Mouse (Mus musculus) heart, embryonic 14.5 days (tissue): ENCODE measurements around the gene Sgsm2. TPM values are rescaled to one million over a fixed set of nuclear protein-coding genes. Genes with fewer than 3 reads are reported as not detected.

ENCODE experiments used
- ATAC-seq: fragments of 200-750 bp; cut with Nextera tagmentation; 2 replicates; pipeline ENCODE4 v1.8.0; 2017; ENCODE audit warnings: low read depth, moderate TSS enrichment; ENCODE audit not compliant: insufficient number of reproducible peaks, insufficient read depth, low FRiP score
- H3K27ac ChIP-seq, 2 experiments: fragments of 200-500 bp in 1 of 2; fragments of 300-500 bp in 1 of 2; sonication (generic) in 1 of 2; replicated peaks in 1 of 2; 2 replicates each; pipeline ENCODE4 v1.5.1; 2012 to 2014; ENCODE audit warnings: low read depth in 2 of 2, low read length in 2 of 2, control low read depth in 1 of 2, mild to moderate bottlenecking in 1 of 2, mixed read lengths in 1 of 2; ENCODE audit not compliant: control insufficient read depth in 1 of 2, insufficient read depth in 1 of 2
- H3K27me3 ChIP-seq: fragments of 300-500 bp; sonication (generic); 2 replicates; pipeline ENCODE4 v1.6.1; 2014; ENCODE audit warnings: mild to moderate bottlenecking, low read length, control low read depth; ENCODE audit not compliant: control insufficient read depth, insufficient read depth
- H3K36me3 ChIP-seq: fragments of 300-500 bp; sonication (generic); 2 replicates; pipeline ENCODE4 v1.6.1; 2014; ENCODE audit warnings: mild to moderate bottlenecking, control low read depth, low read length, mixed read lengths; ENCODE audit not compliant: control insufficient read depth, insufficient read depth
- H3K4me1 ChIP-seq, 2 experiments: fragments of 200-500 bp in 1 of 2; fragments of 300-500 bp in 1 of 2; sonication (generic) in 1 of 2; 2 replicates each; pipeline ENCODE4 v1.6.1; 2012 to 2014; ENCODE audit warnings: low read length in 2 of 2, control low read depth in 1 of 2, mixed read lengths in 1 of 2; ENCODE audit not compliant: control insufficient read depth in 2 of 2, insufficient read depth in 2 of 2
- H3K4me2 ChIP-seq: fragments of 300-500 bp; sonication (generic); 2 replicates; pipeline ENCODE4 v1.6.1; 2014; ENCODE audit warnings: mild to moderate bottlenecking, low read length
- H3K4me3 ChIP-seq, 2 experiments: fragments of 200-500 bp in 1 of 2; fragments of 300-500 bp in 1 of 2; sonication (generic) in 1 of 2; 2 replicates each; pipeline ENCODE4 v1.5.1; 2012 to 2014; ENCODE audit warnings: low read length in 2 of 2, mild to moderate bottlenecking in 2 of 2, control low read depth in 1 of 2, low read depth in 1 of 2, moderate library complexity in 1 of 2; ENCODE audit not compliant: control insufficient read depth in 1 of 2, insufficient read depth in 1 of 2
- H3K9ac ChIP-seq: fragments of 300-500 bp; sonication (generic); 2 replicates; pipeline ENCODE4 v1.6.1; 2014; ENCODE audit warnings: mild to moderate bottlenecking, low read length
- H3K9me3 ChIP-seq: fragments of 300-500 bp; sonication (generic); 2 replicates; pipeline ENCODE4 v1.6.1; 2016; ENCODE audit warnings: low read length, control low read depth; ENCODE audit not compliant: control insufficient read depth
- WGBS: fragments of 180-500 bp; shearing (Covaris S2); extraction: QIAGEN DNeasy Blood & Tissue Kit; methylation state at CpG from one replicate; pipeline ENCODE4 v1.1.7; 2014; 5-methylcytosine and 5-hydroxymethylcytosine counted together
- polyA plus RNA-seq: library from polyadenylated mRNA; unstranded; fragments of >200 nt; fragmentation: Nextera tagmentation; extraction: Ambion mirVana; gene quantifications from 2 replicates; pipeline ENCODE4 v1.2.1, GENCODE M21; 2014

Sgsm2 gene
- polyA plus RNA-seq: 4.9 and 5.3 TPM in 2 replicates

- Histone ChIP-seq H3K4me2 (peak within 1 kb of the TSS; percentile 96), H3K9ac (peak within 1 kb of the TSS; percentile 84), H3K27me3 (no peaks in the 10 kb centered on the region), H3K4me1 (peaks cover 0 to 15% of the 10 kb centered on the region in 2 experiments; a peak in 3 of 4 replicates), H3K27ac (peak within 1 kb of the TSS; percentile 68 to 81), H3K4me3 (peak within 1 kb of the TSS; percentile 88 to 91), H3K9me3 (no peaks in the 10 kb centered on the region), H3K36me3 (peaks cover 30% of the 10 kb centered on the region)
- peak; percentile 57 for ATAC-seq
- 1% methylated on average over 67 of the region's 74 CpGs for WGBS
These were observed at the start of gene Sgsm2 for GRCm38 (mm10) chr11:74896901-74897677. Gene Sgsm2 (minus strand): TSS chr11:74897060.

GRCm38 (mm10) chr11:74946348-74946747 lies 49.5 kb upstream of the Sgsm2 start:
- Histone ChIP-seq H3K4me3 (no peak overlapping the region), H3K27me3 (no peaks in the 10 kb centered on the region), H3K4me1 (no peaks in the 10 kb centered on the region), H3K4me2 (no peak overlapping the region), H3K9me3 (no peaks in the 10 kb centered on the region), H3K36me3 (peaks cover 68% of the 10 kb centered on the region), H3K27ac (no peak overlapping the region), H3K9ac (no peak overlapping the region)
- WGBS: 70% methylated on average over 3 of the region's 3 CpGs
- ATAC-seq: 0 out of 2 replicates have a peak, but pooled peaks have one; percentile 17

GRCm38 (mm10) chr11:74930391-74930790 lies 33.5 kb upstream of the Sgsm2 start:
- no peak overlapping the region for H3K27ac ChIP-seq
- no peak overlapping the region for H3K9ac ChIP-seq
- H3K27me3 ChIP-seq: no peaks in the 10 kb centered on the region
- WGBS: 93% methylated on average over 7 of the region's 7 CpGs
- no peak for ATAC-seq
- H3K4me3 ChIP-seq: no peak overlapping the region
- peaks cover 0 to 13% of the 10 kb centered on the region in 2 experiments; a peak in 2 of 4 replicates for H3K4me1 ChIP-seq
- no peaks in the 10 kb centered on the region for H3K9me3 ChIP-seq
- H3K4me2 ChIP-seq: no peak overlapping the region
- H3K36me3 ChIP-seq: peaks cover 57% of the 10 kb centered on the region

GRCm38 (mm10) chr11:74929111-74929510 lies 32.3 kb upstream of the Sgsm2 start:
- ATAC-seq: no peak
- Histone ChIP-seq H3K9me3 (no peaks in the 10 kb centered on the region), H3K4me1 (peaks cover 0 to 20% of the 10 kb centered on the region in 2 experiments; a peak in 2 of 4 replicates), H3K4me3 (no peak overlapping the region), H3K27ac (no peak overlapping the region), H3K36me3 (peaks cover 44% of the 10 kb centered on the region), H3K4me2 (no peak overlapping the region), H3K9ac (no peak overlapping the region), H3K27me3 (no peaks in the 10 kb centered on the region)
- WGBS: 92% methylated on average over 4 of the region's 4 CpGs

GRCm38 (mm10) chr11:74927236-74927725 lies 30.4 kb upstream of the Sgsm2 start:
- peaks cover 26% of the 10 kb centered on the region for H3K36me3 ChIP-seq
- H3K27me3 ChIP-seq: no peaks in the 10 kb centered on the region
- H3K4me1 ChIP-seq: peaks cover 0 to 20% of the 10 kb centered on the region in 2 experiments; a peak in 2 of 4 replicates
- H3K9me3 ChIP-seq: no peaks in the 10 kb centered on the region
- 88% methylated on average over 2 of the region's 2 CpGs for WGBS
- ATAC-seq: no peak
- 0 out of 4 replicates have a peak overlapping the region, but pooled peaks of 1 of the 2 experiments have one; percentile 98 for H3K27ac ChIP-seq
- H3K4me3 ChIP-seq: peak overlapping the region in 1 of 2 experiments; percentile 88; a peak in 2 of 4 replicates
- H3K9ac ChIP-seq: peak overlapping the region; percentile 95
- H3K4me2 ChIP-seq: peak overlapping the region; percentile 73

GRCm38 (mm10) chr11:74926388-74927005 lies 29.6 kb upstream of the Sgsm2 start:
- Histone ChIP-seq H3K27me3 (no peaks in the 10 kb centered on the region), H3K4me2 (peak overlapping the region; percentile 73), H3K27ac (peak overlapping the region; percentile 95 to 98), H3K9ac (peak overlapping the region; percentile 95), H3K4me1 (peaks cover 0 to 20% of the 10 kb centered on the region in 2 experiments; a peak in 2 of 4 replicates), H3K36me3 (peaks cover 19% of the 10 kb centered on the region), H3K4me3 (peak overlapping the region; percentile 88 to 95), H3K9me3 (no peaks in the 10 kb centered on the region)
- 4% methylated on average over 11 of the region's 11 CpGs for WGBS
- no peak for ATAC-seq

GRCm38 (mm10) chr11:74925577-74926387 lies 28.9 kb upstream of the Sgsm2 start, which contains the start of the genes Smg6 and Srr:
Gene Smg6 (plus strand): TSS chr11:74925823.
Gene Srr (minus strand): TSS chr11:74925948.
- H3K4me1 ChIP-seq: peaks cover 0 to 20% of the 10 kb centered on the region in 2 experiments; a peak in 2 of 4 replicates
- peaks cover 14% of the 10 kb centered on the region for H3K36me3 ChIP-seq
- peak within 1 kb of the TSS; percentile 95 for H3K9ac ChIP-seq
- H3K27ac ChIP-seq: peak within 1 kb of the TSS; percentile 97 to 98
- ATAC-seq: peak; percentile 94
- no peaks in the 10 kb centered on the region for H3K9me3 ChIP-seq
- peak within 1 kb of the TSS; percentile 88 to 95 for H3K4me3 ChIP-seq
- H3K27me3 ChIP-seq: no peaks in the 10 kb centered on the region
- peak within 1 kb of the TSS; percentile 73 for H3K4me2 ChIP-seq
- WGBS: under 1% methylated on average over 64 of the region's 88 CpGs
